Mouse (Mus musculus) fibroblast of lung, adult 2 months (primary cell): ENCODE measurements around the gene Fam166a.
"Not testable (repeated sequence)": the region's sequence is repeated elsewhere in the genome, so short reads cannot be mapped to it uniquely, and the experiment has no call there.

Experiments
- DNase-seq: peaks from one replicate; pipeline ENCODE4 v3.0.0-alpha.2; 2011; ENCODE audit warnings: low read depth

Fam166a gene

GRCm38 (mm10) chr2:25242101-25242506 is 23.6 kb downstream of the Fam166a start, which contains the start of the genes Rnf208 and Cysrt1:
TSS of gene Rnf208 (plus strand) at chr2:25242255.
TSS of gene Cysrt1 (minus strand) at chr2:25242452.
- DNase-seq = no peak

- no peak for DNase-seq
Measured at GRCm38 (mm10) chr2:25243342-25243741, 24.8 kb downstream of the Fam166a start.

GRCm38 (mm10) chr2:25244144-25244543 is 25.6 kb downstream of the Fam166a start:
- no peak for DNase-seq

DNA sequence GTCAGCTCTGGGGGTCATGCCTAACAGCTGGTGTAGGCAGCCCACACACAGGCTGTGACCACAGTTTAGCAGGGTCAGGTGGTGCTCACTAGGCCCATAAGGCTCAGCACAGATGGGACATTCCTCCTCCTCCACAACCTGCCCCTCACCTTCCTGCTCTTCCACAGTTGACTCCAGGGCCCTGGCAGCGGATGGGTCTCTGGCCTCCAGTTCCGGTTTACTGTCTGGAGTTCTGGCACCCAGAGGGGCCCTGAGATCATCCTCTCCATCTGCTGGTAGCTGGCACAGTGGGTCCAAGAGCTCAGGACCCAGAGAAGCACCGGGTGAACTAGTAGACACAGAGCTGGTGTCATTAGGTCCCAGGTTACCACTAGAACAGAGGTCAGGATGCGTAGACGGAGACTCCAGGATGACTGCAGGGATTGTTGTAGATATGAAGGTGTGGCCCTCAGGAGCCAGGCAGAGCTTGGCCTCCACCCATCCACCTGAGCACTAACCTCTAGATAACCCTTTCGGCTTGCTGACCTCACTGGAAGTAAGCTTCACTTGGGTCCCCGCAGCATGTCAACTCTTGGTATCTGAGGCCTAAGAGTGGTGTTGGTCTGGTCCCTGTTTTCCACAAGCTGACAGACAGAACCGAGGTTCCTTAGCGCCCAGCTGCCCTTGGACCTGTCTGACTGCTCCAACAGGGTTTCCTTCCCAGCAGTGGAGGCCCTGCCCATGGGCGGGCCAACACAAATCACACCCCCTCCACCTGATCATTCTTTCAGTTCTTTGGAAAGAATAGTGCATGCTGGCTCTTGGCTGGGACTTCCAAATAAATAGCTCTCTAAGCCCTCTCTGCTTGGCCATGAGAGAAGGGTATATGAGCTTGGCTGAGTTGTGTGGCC is 27.9 kb downstream of the Fam166a start, which contains the start of gene AL732309.1:
Gene AL732309.1, minus strand, starts transcription at position 681 of the 890 bp plus-strand sequence.
- no peak for DNase-seq

- no peak for DNase-seq
Measured at GRCm38 (mm10) chr2:25252331-25252730, 33.8 kb downstream of the Fam166a start.

DNA sequence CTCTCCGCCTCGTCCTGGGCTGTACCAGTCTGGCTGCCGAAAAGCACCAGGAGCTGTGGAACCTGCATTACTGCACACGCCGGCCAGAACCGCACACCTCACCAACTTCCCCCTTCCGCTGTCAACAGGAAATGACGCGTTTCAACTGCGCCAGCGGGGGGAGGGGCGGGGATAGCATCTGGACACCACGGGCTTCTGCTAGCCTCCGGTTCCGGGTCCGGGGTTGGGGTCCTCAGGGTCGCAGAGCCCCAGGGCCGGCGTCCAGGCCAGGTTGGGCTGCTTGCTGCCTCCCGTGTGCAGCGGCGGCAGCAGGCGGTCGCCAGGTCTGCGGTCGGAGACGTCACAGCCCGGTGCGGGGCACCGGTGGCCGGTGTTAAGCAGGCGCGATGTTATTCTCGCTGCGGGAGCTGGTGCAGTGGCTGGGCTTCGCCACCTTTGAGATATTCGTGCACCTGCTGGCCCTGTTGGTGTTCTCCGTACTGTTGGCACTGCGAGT is 36.8 kb downstream of the Fam166a start, which contains the start of gene Tmem203:
Gene Tmem203, plus strand, starts transcription at position 156 of the 496 bp plus-strand sequence.
- peak; percentile 45 for DNase-seq

- not testable (repeated sequence) for DNase-seq
Measured at GRCm38 (mm10) chr2:25256443-25257109, 38.0 kb downstream of the Fam166a start.

DNA sequence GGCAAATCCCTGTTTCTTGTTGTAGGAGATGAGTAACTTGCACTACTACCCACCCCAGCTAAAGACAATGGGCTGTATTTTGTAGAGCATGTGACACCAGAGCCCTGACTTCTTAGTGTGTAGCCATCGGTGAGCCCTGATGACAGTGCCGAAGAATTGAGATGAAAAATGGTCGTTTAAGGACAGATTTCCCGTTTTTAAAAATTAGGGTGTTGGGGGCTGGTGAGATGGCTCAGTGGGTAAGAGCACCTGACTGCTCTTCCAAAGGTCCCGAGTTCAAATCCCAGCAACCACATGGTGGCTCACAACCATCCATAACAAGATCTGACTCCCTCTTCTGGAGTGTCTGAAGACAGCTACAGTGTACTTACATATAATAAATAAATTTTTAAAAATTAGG is 38.7 kb downstream of the Fam166a start:
- DNase-seq = not testable (repeated sequence)

GRCm38 (mm10) chr2:25258887-25259286 is 40.3 kb downstream of the Fam166a start:
- DNase-seq = no peak

GRCm38 (mm10) chr2:25261870-25262269 is 43.3 kb downstream of the Fam166a start:
- no peak for DNase-seq

GRCm38 (mm10) chr2:25262291-25262767 is 43.8 kb downstream of the Fam166a start, which contains the start of gene Tprn:
TSS of gene Tprn (plus strand) at chr2:25262618.
- DNase-seq = peak; percentile 94

DNA sequence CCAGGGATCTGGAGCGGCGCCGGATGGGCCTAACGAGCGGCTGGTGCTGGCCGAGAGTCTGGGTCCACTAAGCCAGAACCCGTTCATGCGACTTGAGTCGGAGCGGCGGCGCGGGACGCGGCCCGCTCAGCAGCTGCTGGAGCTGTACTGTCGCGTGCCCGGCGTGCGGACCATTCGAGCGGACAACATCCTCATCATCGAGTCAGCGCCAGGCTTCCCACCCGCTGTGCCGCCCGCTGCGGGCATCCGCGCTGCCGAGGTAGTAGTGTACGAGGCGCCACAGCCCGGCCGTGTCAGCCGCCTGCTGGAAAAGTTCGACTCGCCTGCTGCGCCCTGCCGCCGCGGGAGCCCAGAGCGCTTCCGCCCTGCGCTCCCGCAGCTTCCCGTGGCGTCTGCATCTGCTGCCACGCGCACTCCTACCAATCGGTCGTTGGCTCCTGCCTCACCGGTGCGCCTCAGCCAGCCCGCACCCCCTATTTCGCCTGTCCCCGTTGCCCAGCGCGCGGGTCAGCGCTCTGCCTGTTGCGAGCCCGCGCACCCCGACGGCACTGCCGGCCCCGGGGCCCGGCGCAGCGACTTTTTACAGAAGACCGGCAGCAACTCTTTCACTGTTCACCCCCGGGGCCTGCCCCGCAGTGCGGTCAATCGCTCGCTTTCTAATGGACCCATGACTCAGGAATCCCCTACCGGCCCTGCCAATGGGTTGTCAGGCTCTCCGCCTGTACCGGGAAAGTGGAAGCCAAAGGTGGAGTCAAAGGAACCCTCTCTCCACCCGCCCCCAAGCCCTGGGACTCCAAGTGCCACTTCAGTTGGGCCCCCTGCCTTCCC is 44.5 kb downstream of the Fam166a start:
- no peak for DNase-seq

- no peak for DNase-seq
Measured at GRCm38 (mm10) chr2:25263623-25264285, 45.2 kb downstream of the Fam166a start.

GRCm38 (mm10) chr2:25264286-25264660 is 45.7 kb downstream of the Fam166a start:
- DNase-seq = no peak

DNA sequence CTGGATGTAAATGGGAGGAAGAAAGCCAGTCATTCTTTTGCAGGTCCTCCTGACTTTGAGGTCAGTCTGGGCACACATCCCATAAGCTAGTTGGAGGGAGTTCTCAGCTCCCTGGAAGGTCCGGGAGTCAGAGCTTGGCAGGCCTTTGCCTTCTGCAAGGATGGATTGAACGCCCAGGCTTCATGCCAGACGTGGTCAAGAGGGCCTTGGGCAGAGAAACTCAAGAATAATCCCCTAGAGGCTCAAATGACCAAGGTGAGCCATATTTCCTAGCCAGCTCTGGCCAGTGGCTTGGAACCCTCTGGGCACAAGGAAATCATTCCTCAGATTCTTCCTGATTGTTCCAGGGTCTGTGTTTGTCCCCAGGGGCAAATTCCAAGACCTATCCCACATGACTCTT is 46.3 kb downstream of the Fam166a start:
- peak; percentile 91 for DNase-seq

DNA sequence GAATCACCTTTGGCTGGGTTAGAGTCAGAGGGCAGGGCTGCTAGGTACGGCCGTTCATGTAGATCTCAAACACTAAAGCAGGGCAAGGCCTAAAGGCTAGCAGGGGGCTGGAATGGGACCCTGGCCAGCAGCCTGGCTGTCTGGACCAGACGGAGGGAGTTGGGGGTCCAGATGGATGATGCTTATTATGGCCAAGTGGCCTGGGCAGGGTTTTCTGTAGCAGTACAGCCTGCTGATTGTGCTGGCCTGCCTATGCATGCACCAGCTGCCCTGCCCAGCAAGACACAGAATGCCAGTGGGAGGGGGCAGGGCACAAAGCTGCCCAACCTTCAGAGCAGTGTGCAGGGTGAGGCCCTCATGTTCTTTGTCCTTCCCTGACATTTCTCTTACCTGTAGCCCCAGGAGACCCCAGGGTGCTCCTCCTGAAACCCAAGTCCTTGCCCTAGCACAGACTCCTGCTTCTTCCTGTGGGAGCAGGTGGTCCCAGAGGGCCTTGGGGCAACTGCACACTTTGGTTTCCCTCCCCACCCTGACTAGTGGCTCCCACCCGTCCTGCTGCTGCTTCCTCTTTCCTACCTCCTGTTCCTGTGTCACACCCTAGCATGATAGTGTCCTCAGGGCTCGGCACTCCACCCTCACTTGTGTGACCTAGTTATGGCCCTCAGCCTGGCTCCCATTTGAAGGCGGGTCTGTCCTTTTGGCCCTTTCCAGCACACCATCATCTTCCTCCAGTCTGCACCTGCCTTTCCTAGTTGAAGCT is 47.5 kb downstream of the Fam166a start:
- no peak for DNase-seq

- DNase-seq = no peak
Measured at GRCm38 (mm10) chr2:25266720-25267119, 48.2 kb downstream of the Fam166a start.

- DNase-seq = no peak
Measured at GRCm38 (mm10) chr2:25267241-25267640, 48.7 kb downstream of the Fam166a start.

DNA sequence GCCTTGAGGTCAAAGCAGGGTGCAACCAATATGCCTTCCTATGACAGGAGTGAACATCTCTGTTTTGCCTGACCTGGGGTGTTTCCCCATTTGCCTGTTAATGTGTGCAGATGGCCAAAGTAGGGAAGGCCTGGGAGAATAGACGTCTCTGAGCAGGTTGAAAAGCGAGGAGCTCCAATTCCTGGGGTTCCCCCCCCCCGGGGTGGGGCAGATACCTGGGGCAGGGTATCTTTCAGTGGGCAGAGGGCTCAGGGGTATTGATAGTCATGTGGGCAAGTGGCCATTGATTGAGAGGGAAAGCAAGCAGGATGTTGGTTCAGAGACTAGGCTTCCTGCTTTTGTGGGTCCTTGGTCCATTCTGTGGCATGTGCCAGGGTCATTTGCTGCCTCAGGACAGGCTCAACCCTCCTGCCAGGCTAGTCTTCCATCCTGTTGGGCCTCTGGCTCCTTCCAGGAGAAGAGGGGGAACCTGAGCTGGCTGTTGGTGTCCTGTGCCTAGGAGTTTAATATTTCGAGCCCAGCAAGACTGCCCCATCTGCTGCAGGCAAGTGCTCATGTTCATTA is 49.3 kb downstream of the Fam166a start:
- DNase-seq = no peak
